Mouse (Mus musculus): Measurements from ENCODE around the gene Rnps1. TPM values are rescaled to one million over a fixed set of nuclear protein-coding genes. Genes with fewer than 3 reads are reported as not detected.

The Rnps1 gene
- polyA plus RNA-seq, 1 experiment from 2014 or later = 389 TPM

DNA sequence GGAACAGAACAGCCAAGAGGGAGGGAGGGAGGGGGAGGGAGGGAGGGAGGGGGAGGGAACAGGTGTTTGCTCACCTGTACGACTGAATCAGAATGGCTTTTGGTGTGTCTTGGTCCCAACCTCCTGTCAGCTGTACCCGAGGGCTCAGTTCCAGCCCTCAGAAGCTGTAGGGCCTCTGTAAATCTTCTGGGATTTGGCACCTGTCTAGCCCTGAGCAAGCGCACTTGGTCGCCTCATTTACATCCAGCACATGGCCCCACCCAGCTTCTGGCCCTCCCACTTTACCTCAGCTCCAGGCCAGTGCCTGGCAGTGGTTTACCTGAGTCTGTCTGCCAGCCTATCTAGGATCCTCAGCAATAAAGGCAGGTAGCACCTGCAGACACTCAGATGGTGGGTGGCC, 20.8 kb upstream of the Rnps1 start:
- peaks cover 2% of the 10 kb centered on the region; the same call in 1 of the 2 replicates for H3K36me3 ChIP-seq (ENCODE audit: control insufficient read depth, insufficient read depth)
- no peak for ATAC-seq
- no peak overlapping the region for H3K9ac ChIP-seq (replicated peaks; ENCODE audit: low read depth, low read length)
- 36% methylated on average over 4 of the region's 4 CpGs for WGBS
- H3K4me1 ChIP-seq (replicated peaks; ENCODE audit: control insufficient read depth, insufficient read depth, low read length) = no peaks in the 10 kb centered on the region
- H3K4me2 ChIP-seq (ENCODE audit: low read length) = no peak overlapping the region
- H3K9me3 ChIP-seq (ENCODE audit: control insufficient read depth, low read length) = no peaks in the 10 kb centered on the region
- no peaks in the 10 kb centered on the region for H3K27me3 ChIP-seq (replicated peaks; ENCODE audit: control insufficient read depth, insufficient read depth, low read length)
- H3K27ac ChIP-seq (ENCODE audit: low read length) = no peak overlapping the region
- H3K4me3 ChIP-seq (replicated peaks; ENCODE audit: low read length) = no peak overlapping the region

DNA sequence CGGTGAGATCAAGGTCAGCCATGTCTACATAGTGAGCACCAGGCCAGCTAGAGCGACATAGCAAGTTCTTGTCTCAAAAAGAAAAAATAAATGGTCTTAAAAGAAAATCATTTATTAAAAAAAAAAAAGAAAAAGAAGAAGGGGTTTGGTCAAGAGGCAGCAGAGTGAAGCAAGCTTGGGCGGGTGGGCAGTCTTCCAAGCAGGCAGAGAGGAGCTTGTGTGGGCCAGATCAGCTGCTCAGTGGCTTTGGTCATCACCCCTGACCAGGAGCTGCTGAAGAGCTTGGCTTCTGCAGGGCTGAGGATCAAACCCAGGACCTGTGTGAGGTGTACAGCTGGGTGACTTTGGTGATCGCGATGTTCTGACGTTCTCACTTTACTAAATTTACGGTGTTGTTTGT, 19.9 kb upstream of the Rnps1 start:
- Histone ChIP-seq H3K4me2 (ENCODE audit: low read length) (no peak overlapping the region), H3K27ac (ENCODE audit: low read length) (no peak overlapping the region), H3K9me3 (ENCODE audit: control insufficient read depth, low read length) (no peaks in the 10 kb centered on the region), H3K36me3 (ENCODE audit: control insufficient read depth, insufficient read depth) (peaks cover 2% of the 10 kb centered on the region; the same call in 1 of the 2 replicates), H3K27me3 (replicated peaks; ENCODE audit: control insufficient read depth, insufficient read depth, low read length) (no peaks in the 10 kb centered on the region), H3K9ac (replicated peaks; ENCODE audit: low read depth, low read length) (no peak overlapping the region), H3K4me3 (replicated peaks; ENCODE audit: low read length) (no peak overlapping the region), H3K4me1 (replicated peaks; ENCODE audit: control insufficient read depth, insufficient read depth, low read length) (no peaks in the 10 kb centered on the region)
- 87% methylated on average over 7 of the region's 7 CpGs for whole genome bisulfite sequencing
- no peak for ATAC-seq

DNA sequence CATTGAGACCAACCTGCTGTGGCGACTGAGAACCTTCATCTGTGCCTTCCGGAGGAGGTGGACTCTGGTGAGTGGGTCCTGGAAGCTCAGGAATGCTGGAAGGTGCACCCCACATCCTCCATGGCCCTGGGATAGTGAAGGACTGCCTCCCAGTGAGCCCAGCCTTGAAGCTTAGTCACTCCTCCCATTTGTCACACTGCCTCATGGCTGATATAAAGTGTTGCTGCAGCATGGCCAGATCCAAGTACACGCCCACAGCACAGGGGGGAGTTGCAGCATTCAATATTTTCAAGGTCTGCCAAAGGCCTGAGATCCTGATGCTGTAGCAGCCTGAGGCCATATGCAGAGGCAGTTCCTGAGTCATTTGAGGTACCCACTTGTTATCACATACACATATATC, 12.0 kb upstream of the Rnps1 start:
- Histone ChIP-seq H3K4me3 (replicated peaks; ENCODE audit: low read length) (no peak overlapping the region), H3K9ac (replicated peaks; ENCODE audit: low read depth, low read length) (no peak overlapping the region), H3K4me1 (replicated peaks; ENCODE audit: control insufficient read depth, insufficient read depth, low read length) (no peaks in the 10 kb centered on the region), H3K27me3 (replicated peaks; ENCODE audit: control insufficient read depth, insufficient read depth, low read length) (no peaks in the 10 kb centered on the region), H3K4me2 (ENCODE audit: low read length) (no peak overlapping the region), H3K27ac (ENCODE audit: low read length) (no peak overlapping the region), H3K36me3 (ENCODE audit: control insufficient read depth, insufficient read depth) (peaks cover 32% of the 10 kb centered on the region), H3K9me3 (ENCODE audit: control insufficient read depth, low read length) (no peaks in the 10 kb centered on the region)
- ATAC-seq = no peak
- WGBS = 88% methylated on average over 3 of the region's 3 CpGs

DNA sequence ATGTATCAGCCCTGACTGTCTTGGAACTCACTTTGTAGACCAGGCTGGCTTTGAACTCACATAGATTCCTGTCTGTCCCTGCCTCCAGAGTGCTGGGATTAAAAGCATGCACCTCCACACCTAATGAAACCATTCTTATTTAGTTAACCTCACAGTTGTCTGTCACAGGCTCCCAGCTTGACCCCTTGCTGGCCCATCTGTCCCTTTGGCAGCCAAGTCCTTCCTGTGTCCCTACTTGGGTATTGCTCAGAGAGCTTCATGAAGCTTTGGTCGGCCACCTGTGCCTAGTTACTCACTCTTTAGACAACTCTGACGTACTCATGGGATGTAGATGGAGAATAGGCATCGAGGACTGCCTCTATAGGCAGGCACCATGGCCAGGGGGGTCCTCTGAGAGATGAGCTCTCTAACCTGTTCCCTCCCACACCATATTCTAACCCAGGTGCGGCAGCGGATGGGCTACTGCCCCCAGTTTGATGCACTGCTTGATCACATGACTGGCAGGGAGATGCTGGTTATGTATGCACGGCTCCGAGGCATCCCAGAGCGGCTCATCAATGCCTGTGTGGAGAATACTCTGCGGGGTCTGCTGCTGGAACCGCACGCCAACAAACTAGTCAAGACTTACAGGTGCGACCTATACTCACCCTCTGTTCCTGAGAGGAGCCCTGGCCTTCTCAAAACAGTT, 7.1 kb upstream of the Rnps1 start:
- no peak for ATAC-seq
- Histone ChIP-seq H3K36me3 (ENCODE audit: control insufficient read depth, insufficient read depth) (peaks cover 29% of the 10 kb centered on the region), H3K4me3 (replicated peaks; ENCODE audit: low read length) (no peak overlapping the region), H3K9ac (replicated peaks; ENCODE audit: low read depth, low read length) (no peak overlapping the region), H3K27me3 (replicated peaks; ENCODE audit: control insufficient read depth, insufficient read depth, low read length) (no peaks in the 10 kb centered on the region), H3K27ac (ENCODE audit: low read length) (no peak overlapping the region), H3K4me1 (replicated peaks; ENCODE audit: control insufficient read depth, insufficient read depth, low read length) (no peaks in the 10 kb centered on the region), H3K4me2 (ENCODE audit: low read length) (no peak overlapping the region), H3K9me3 (ENCODE audit: control insufficient read depth, low read length) (no peaks in the 10 kb centered on the region)
- WGBS = 85% methylated on average over 12 of the region's 12 CpGs

DNA sequence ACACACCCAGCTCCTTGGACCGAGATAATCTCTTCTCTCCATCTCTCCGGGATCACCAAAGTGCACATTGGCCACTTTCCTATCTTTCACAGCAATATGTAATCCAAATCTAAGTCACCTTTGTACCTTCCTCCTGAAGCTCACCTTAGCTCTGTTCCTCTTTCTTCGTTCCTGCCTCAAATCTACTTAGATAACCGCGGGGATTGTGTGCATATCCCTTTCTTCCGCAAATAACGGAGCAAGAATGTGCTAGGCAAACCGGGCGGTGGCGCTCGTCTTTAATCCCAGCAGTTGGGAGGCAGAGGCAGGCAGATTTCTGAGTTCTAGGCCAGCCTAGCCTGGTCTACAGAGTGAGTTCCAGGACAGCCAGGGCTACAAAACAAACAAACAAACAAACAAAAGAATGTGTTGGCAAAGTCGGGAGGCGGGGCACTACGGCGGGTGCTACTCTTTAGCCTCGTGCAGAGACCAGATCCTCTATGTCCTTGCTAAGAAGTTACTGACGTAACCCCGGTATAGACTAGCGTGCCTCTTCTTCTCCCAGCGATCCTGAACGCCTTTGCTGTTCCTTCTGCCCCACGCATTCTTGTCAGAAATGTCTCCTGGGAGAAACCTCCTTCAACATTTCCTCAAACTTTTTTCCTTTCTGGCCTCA, 681 bp upstream of the Rnps1 start:
- Histone ChIP-seq H3K36me3 (ENCODE audit: control insufficient read depth, insufficient read depth) (peaks cover 13% of the 10 kb centered on the region), H3K4me1 (replicated peaks; ENCODE audit: control insufficient read depth, insufficient read depth, low read length) (peaks cover 30% of the 10 kb centered on the region), H3K9me3 (ENCODE audit: control insufficient read depth, low read length) (no peaks in the 10 kb centered on the region), H3K4me2 (ENCODE audit: low read length) (peak overlapping the region; percentile 57), H3K9ac (replicated peaks; ENCODE audit: low read depth, low read length) (peak overlapping the region; percentile 30), H3K4me3 (replicated peaks; ENCODE audit: low read length) (peak overlapping the region; percentile 95), H3K27ac (ENCODE audit: low read length) (peak overlapping the region; percentile 11; the same call in 1 of the 2 replicates), H3K27me3 (replicated peaks; ENCODE audit: control insufficient read depth, insufficient read depth, low read length) (no peaks in the 10 kb centered on the region)
- ATAC-seq = peak; percentile 21
- WGBS = 31% methylated on average over 22 of the region's 22 CpGs

DNA sequence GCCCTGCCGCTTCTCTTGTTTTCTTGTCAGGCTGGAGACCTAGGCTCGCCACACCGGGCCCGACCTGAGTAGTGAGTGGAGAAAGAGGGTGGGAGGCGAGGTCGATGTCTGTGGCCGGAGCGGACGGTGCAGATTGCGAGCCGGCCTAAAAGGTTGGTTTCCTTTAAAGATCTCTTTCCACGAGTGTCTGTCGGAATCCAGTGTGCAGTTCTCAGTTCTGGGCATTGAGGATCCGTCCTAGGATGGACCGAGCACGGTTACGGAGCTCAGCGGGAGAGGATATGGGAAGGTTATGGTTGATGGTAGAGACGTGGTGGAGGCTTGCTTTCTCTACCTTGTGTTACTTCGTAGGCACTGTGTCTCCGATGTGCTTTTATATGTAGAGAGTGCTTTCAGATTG, 646 bp downstream of the Rnps1 start:
- Histone ChIP-seq H3K4me1 (replicated peaks; ENCODE audit: control insufficient read depth, insufficient read depth, low read length) (peaks cover 30% of the 10 kb centered on the region), H3K27me3 (replicated peaks; ENCODE audit: control insufficient read depth, insufficient read depth, low read length) (no peaks in the 10 kb centered on the region), H3K27ac (ENCODE audit: low read length) (peak overlapping the region; percentile 82), H3K9ac (replicated peaks; ENCODE audit: low read depth, low read length) (peak overlapping the region; percentile 74), H3K4me2 (ENCODE audit: low read length) (peak overlapping the region; percentile 97), H3K4me3 (replicated peaks; ENCODE audit: low read length) (peak overlapping the region; percentile 95), H3K9me3 (ENCODE audit: control insufficient read depth, low read length) (no peaks in the 10 kb centered on the region), H3K36me3 (ENCODE audit: control insufficient read depth, insufficient read depth) (peaks cover 19% of the 10 kb centered on the region)
- WGBS = 0% methylated on average over 21 of the region's 21 CpGs
- ATAC-seq = no peak

DNA sequence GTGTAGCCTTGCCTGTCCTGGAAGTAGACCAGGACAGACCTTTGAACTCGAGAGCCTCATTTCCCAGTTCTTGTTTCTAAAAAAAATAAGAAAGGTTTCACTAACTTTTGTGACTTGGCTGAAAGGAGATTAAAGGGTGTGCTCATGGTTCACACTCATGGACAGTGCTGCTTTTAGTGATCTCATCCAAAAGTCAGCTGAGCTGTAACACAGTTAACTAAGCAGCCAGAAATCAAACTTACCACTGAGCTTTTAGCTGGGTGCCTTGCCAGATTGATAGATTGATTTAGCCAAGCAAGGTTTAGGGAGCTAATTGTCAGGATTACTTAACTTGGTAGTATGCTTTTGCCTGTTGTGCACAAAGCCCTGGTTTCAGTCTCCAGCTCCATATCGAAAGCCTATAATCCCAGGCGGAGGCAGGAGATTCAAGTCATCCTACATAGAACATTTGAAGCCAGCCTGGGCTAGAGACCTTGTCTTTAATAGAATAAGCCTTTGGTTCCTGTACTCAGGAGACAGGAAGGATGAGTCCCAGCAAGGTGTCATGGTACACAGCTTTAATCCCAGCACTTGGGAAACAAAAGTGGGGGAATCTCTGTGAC, 1.8 kb downstream of the Rnps1 start:
- Histone ChIP-seq H3K9me3 (ENCODE audit: control insufficient read depth, low read length) (no peaks in the 10 kb centered on the region), H3K4me3 (replicated peaks; ENCODE audit: low read length) (no peak overlapping the region), H3K27me3 (replicated peaks; ENCODE audit: control insufficient read depth, insufficient read depth, low read length) (no peaks in the 10 kb centered on the region), H3K27ac (ENCODE audit: low read length) (no peak overlapping the region), H3K4me2 (ENCODE audit: low read length) (peak overlapping the region; percentile 97), H3K4me1 (replicated peaks; ENCODE audit: control insufficient read depth, insufficient read depth, low read length) (peaks cover 30% of the 10 kb centered on the region), H3K9ac (replicated peaks; ENCODE audit: low read depth, low read length) (no peak overlapping the region), H3K36me3 (ENCODE audit: control insufficient read depth, insufficient read depth) (peaks cover 27% of the 10 kb centered on the region)
- 84% methylated on average over 3 of the region's 3 CpGs for WGBS
- ATAC-seq = no peak

DNA sequence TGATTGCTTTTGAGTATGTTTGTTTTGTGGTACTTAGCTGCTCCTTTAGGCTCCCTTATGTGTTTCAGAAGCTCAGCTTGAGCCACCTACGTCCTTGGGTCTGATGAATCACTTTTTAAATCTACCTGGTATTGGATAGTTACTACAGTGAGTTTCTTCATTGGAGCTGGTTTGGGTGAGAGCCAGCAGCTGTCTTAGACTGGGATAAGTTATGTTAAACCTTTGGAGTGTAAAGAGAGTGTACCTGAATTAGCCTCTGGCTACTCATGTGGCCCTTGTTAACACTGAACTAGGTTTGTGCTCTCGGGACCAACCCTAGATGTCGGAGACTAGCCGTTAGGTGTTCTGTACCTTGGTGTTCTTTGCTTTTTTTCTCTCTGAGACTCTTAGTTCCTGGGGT, 8.7 kb downstream of the Rnps1 start:
- Histone ChIP-seq H3K27ac (ENCODE audit: low read length) (no peak overlapping the region), H3K4me3 (replicated peaks; ENCODE audit: low read length) (no peak overlapping the region), H3K4me2 (ENCODE audit: low read length) (no peak overlapping the region), H3K9me3 (ENCODE audit: control insufficient read depth, low read length) (no peaks in the 10 kb centered on the region), H3K4me1 (replicated peaks; ENCODE audit: control insufficient read depth, insufficient read depth, low read length) (peaks cover 12% of the 10 kb centered on the region), H3K9ac (replicated peaks; ENCODE audit: low read depth, low read length) (no peak overlapping the region), H3K27me3 (replicated peaks; ENCODE audit: control insufficient read depth, insufficient read depth, low read length) (no peaks in the 10 kb centered on the region), H3K36me3 (ENCODE audit: control insufficient read depth, insufficient read depth) (peaks cover 44% of the 10 kb centered on the region)
- WGBS = 92% methylated on average over 4 of the region's 4 CpGs
- ATAC-seq = no peak

DNA sequence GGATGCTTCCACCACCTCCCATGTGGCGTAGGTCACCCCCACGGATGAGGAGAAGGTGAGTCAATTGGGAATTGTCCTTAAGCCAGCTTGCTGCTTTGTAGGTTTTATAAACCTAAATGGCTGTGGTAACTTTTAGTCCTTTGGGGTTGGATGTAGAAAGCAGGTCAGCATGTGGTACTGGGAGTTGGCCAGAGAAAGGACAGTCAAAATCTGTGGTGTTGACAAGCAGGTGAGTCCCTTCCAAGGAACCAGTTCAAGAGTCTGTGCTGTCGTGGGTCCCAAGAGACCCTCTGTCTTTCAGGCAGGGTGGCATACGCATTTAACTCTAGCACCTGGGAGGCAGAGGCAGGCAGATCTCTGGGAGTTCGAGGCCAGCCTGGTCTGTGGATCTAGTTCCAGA, 10.1 kb downstream of the Rnps1 start:
- H3K27ac ChIP-seq (ENCODE audit: low read length) = no peak overlapping the region
- H3K27me3 ChIP-seq (replicated peaks; ENCODE audit: control insufficient read depth, insufficient read depth, low read length) = no peaks in the 10 kb centered on the region
- 95% methylated on average over 5 of the region's 5 CpGs for WGBS
- ATAC-seq = no peak
- H3K4me2 ChIP-seq (ENCODE audit: low read length) = no peak overlapping the region
- H3K9ac ChIP-seq (replicated peaks; ENCODE audit: low read depth, low read length) = no peak overlapping the region
- H3K9me3 ChIP-seq (ENCODE audit: control insufficient read depth, low read length) = no peaks in the 10 kb centered on the region
- H3K36me3 ChIP-seq (ENCODE audit: control insufficient read depth, insufficient read depth) = peaks cover 34% of the 10 kb centered on the region
- H3K4me3 ChIP-seq (replicated peaks; ENCODE audit: low read length) = no peak overlapping the region
- peaks cover 12% of the 10 kb centered on the region for H3K4me1 ChIP-seq (replicated peaks; ENCODE audit: control insufficient read depth, insufficient read depth, low read length)

All from forebrain, embryonic 16.5 days (tissue).